Mouse (Mus musculus) adrenal gland, postnatal 4 days (tissue): ENCODE data around the gene Foxo3. TPM values are rescaled to one million over a fixed set of nuclear protein-coding genes. Genes with fewer than 3 reads are reported as not detected.

Experiments used
- DNase-seq, 2 experiments: peaks; one replicate each; pipeline ENCODE4 v3.0.0; 2021 to 2022; ENCODE audit warnings: low spot score in 2 of 2, mixed read lengths in 2 of 2
- total RNA-seq, 2 experiments: library from RNA; stranded (reverse); gene quantifications; 2 replicates each; pipeline ENCODE4 v1.2.3; 2021

Gene Foxo3
- total RNA-seq, 2 experiments from 2014 or later = 71.7 to 72.8 TPM

GRCm38 (mm10) chr10:42189037-42189436, 87.5 kb downstream of the Foxo3 start:
- DNase-seq = no peak

- no peak for DNase-seq
Observed at GRCm38 (mm10) chr10:42188091-42188490, 88.5 kb downstream of the Foxo3 start.

- DNase-seq = no peak
Observed at GRCm38 (mm10) chr10:42186941-42187401, 89.6 kb downstream of the Foxo3 start.

- DNase-seq = no peak
Observed at GRCm38 (mm10) chr10:42180333-42180732, 96.2 kb downstream of the Foxo3 start.

DNA sequence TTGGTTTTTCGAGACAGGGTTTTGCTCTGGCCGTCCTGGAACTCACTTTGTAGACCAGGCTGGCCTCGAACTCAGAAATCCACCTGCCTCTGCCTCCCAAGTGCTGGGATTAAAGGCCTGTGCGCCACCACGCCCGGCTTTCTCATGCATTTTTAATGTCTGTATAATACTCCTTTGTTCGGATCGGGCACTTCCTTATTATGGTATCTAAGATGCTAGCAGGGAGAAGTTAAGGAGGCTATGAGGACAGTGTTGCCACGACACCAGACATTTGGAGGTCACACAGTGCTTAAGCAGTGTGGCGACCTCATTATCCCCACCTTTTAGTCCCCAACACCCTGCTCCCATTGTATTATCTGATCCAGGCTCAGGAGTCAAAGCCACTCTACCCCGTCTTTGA, 97.8 kb downstream of the Foxo3 start:
- no peak for DNase-seq

DNA sequence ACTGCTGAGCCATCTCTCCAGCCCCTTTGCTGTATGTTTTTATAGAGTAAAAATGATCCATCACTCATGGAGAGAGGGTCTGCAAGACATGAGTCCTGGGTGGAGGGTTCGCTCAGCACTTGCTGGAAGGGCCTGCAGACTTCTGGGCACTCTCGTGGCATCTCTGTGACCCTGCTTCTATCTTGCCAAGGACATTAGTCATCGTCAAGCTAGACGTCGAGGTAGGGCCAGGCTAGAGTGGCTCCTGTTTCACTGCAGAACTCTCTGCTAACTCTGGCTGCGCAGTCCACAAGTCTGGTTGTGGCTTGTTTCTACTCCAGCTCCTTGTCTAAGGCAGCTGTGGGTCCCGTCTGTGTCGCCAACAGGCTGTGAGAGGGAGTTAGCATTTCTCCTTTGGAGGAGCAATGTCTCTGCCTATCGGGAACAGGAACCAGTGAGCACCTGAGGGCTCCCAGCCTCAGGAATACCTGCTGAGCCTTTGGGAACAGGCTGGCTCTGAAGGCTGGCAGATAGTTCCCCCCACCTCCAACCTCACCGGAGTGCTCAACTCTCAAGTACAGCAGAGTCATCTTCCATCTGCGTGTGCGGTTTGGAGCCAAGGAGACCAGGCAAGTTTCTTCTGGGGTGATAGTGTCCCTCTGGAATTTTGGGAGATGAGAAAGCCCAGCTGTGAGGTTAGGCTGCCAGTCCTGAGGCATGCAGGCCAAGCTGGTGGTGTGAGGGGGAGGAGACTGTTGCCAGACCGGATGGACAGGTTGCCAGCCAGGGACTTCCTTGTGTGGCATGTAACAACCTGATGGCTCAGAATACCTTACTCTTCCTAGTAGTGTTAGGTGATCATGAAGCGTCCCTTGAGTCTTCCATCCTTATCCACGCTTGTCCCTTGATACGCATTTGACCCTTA, 98.5 kb downstream of the Foxo3 start:
- no peak for DNase-seq

- no peak for DNase-seq
Observed at GRCm38 (mm10) chr10:42174283-42174682, 102.3 kb downstream of the Foxo3 start.

DNA sequence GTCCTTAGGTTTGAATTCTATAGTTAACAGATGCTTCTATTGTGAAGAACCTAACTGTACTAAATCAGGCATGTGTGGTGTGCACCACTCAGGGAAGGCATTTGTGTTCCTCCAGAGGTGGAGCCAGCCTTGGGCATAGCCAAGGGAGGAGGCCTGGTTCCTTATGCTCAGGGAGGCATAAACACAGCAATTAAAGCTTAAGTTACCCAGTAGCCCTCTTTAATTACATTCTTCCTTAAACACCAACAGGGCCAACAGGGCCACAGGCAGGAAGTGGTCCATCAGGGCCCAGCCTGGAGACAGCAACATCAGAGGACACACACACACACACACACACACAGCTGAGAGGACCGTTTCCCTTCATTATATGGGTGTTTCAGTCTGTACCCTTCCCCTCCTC, 102.7 kb downstream of the Foxo3 start:
- no peak for DNase-seq

GRCm38 (mm10) chr10:42170889-42171347, 105.6 kb downstream of the Foxo3 start:
- DNase-seq = no peak

DNA sequence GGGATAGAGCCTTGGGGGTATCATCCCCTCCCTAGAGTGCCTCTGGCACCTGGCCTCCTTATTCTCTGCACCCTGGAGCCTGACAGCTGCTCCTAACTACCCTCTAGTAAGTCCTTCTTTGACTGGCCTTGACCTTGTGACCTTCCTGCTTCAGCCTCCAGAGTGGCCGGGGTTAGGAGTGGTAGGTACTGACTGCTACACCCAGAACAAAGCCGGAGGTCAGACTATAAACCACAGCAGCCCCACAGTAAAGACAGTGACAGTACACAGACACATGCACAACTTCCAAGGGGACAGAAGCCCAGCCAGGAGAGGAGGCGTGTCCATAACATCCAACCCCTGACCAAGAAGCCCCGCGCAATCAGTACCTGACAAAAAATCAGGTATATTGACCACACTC, 106.4 kb downstream of the Foxo3 start:
- DNase-seq = no peak

GRCm38 (mm10) chr10:42154727-42155126, 121.8 kb downstream of the Foxo3 start:
- no peak for DNase-seq

GRCm38 (mm10) chr10:42152426-42153205, 123.9 kb downstream of the Foxo3 start:
- DNase-seq = no peak

DNA sequence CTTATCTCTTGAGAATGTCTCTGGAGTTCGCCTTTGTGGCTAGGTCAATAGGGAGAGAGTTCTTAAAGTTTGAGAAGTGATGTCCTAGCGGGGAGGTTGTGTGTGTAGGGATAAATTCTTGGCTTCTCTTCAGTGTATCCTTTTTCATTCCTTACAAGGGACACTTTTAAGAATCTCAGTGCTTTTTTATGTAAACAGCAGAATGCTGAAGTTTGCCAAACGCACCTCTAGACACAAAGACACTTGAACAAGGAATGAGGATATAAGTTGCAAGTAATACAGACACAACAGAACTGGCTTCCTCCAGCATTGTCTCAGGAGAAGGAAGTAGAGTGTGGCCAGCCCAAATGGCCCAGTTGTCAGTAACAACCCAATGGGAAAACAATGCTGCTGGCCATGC, 126.8 kb downstream of the Foxo3 start:
- no peak for DNase-seq

DNA sequence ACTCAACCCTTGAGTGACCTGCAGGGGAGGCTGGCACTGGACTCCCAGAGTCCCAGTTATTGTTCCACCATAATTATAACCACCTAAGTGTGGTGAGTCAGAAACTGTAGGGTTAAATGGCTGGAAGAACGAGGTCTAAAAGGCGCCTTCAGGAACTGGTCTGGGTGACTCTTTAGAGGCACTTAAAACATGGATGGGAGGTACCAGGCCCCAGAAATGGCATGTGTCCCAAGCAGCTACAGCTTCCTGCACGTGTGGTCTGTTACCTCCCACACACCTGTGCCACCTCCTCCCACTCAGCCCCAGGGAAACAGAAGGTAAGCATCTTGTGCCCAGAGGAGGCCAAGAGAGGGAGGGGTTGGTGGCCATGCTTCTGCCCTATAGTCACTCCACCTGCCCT, 128.2 kb downstream of the Foxo3 start:
- no peak for DNase-seq

DNA sequence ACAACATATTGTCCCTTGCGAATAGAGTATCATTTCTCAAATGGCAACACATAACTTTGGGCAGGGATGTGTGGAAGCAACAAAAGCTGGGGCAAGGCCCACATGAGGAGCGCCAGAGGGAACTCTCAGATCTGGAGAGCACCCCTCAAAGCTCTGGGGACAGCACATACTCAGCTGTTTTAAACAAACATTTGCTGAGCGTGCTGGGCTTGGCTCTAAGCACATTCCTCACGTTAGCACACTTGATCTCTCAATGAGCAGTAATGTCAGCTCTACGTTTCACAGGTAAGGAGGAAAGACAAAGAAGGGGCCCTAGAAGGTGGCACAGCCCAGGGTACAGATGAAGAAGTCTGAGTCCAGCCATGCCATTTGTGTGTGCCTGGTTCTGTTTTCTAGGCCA, 131.3 kb downstream of the Foxo3 start:
- no peak for DNase-seq

GRCm38 (mm10) chr10:42144788-42145187, 131.8 kb downstream of the Foxo3 start:
- DNase-seq = no peak

DNA sequence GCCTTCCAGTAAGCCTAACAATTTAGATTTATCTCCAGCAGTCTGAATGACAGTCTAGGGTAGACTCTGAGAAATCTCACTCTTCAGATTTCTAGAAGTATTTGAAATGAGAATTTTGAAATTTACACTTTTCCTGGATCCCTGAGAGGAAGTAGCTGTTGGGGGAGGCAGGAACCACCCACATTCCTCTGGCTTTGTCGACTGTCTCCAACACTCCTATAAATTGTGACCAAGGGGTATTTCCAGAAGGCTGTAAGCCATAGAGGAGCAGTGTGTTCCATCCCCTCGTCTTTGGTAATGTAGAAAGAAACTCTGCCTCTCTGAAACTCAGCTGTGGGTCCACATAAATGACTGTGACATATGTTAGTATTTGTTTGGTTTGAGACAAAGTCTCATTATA, 132.4 kb downstream of the Foxo3 start:
- no peak for DNase-seq

DNA sequence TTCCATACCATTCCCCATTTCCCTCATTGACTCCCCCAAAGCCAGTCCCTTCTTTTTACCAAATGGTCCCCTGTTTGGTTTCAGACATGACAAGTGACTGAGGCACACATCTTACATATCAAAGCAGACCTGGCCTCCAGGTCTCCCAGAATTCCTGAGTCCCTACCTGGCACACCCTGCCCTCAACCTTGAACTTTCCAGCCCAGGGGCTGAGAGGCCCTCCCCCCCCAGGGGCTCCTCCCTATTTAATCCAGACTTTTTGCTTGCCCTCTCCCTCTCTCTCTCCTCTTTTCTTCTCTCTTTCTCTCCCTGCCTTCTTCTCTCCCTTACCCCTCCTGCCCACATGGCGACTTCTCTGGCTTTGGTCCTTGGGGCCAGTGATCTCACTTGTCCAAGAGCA, 133.8 kb downstream of the Foxo3 start:
- DNase-seq = no peak

- DNase-seq = no peak
Observed at GRCm38 (mm10) chr10:42142081-42142480, 134.5 kb downstream of the Foxo3 start.

- DNase-seq = no peak
Observed at GRCm38 (mm10) chr10:42139749-42140148, 136.8 kb downstream of the Foxo3 start.

- no peak for DNase-seq
Observed at GRCm38 (mm10) chr10:42134759-42135702, 141.5 kb downstream of the Foxo3 start.
